Mouse (Mus musculus) cerebellum, adult 8-10 months (tissue): ENCODE measurements around the gene Abca1.

ENCODE experiments used
- DNase-seq: peaks from one replicate; pipeline ENCODE4 v3.0.0; 2022

Gene Abca1

GRCm38 (mm10) chr4:53081851-53082250 is 77.8 kb downstream of the Abca1 start:
- DNase-seq: no peak

- no peak for DNase-seq
These were observed 79.4 kb downstream of the Abca1 start for GRCm38 (mm10) chr4:53080290-53080689.

GRCm38 (mm10) chr4:53078793-53079310 is 80.8 kb downstream of the Abca1 start:
- no peak for DNase-seq

GRCm38 (mm10) chr4:53076788-53077350 is 82.8 kb downstream of the Abca1 start:
- DNase-seq: no peak

- no peak for DNase-seq
These were observed 86.7 kb downstream of the Abca1 start for GRCm38 (mm10) chr4:53073025-53073424.

GRCm38 (mm10) chr4:53062301-53063008 is 97.2 kb downstream of the Abca1 start:
- DNase-seq: peak; percentile 13

- no peak for DNase-seq
These were observed 113.3 kb downstream of the Abca1 start for GRCm38 (mm10) chr4:53046238-53047022.

GRCm38 (mm10) chr4:53045807-53046206 is 113.9 kb downstream of the Abca1 start:
- DNase-seq: no peak

- DNase-seq: no peak
These were observed 115.9 kb downstream of the Abca1 start for GRCm38 (mm10) chr4:53043819-53044218.

GRCm38 (mm10) chr4:53030326-53030948 is 129.3 kb downstream of the Abca1 start:
- DNase-seq: no peak

GRCm38 (mm10) chr4:53027811-53028210 is 131.9 kb downstream of the Abca1 start:
- DNase-seq: no peak

- no peak for DNase-seq
These were observed 135.3 kb downstream of the Abca1 start for GRCm38 (mm10) chr4:53024397-53024796.

GRCm38 (mm10) chr4:53023189-53023925 is 136.3 kb downstream of the Abca1 start:
- no peak for DNase-seq

- no peak for DNase-seq
These were observed 141.3 kb downstream of the Abca1 start for GRCm38 (mm10) chr4:53018392-53018791.

GRCm38 (mm10) chr4:53015024-53015423 is 144.7 kb downstream of the Abca1 start:
- DNase-seq: no peak

- no peak for DNase-seq
These were observed 145.3 kb downstream of the Abca1 start for GRCm38 (mm10) chr4:53014421-53014820.

- peak; percentile 93 for DNase-seq
These were observed 147.8 kb downstream of the Abca1 start, which contains the start of gene Nipsnap3b for GRCm38 (mm10) chr4:53011732-53012361. Gene Nipsnap3b (plus strand): TSS chr4:53011880.

- no peak for DNase-seq
These were observed 149.8 kb downstream of the Abca1 start for GRCm38 (mm10) chr4:53009871-53010270.

- DNase-seq: no peak
These were observed 150.5 kb downstream of the Abca1 start for GRCm38 (mm10) chr4:53009183-53009582.

- no peak for DNase-seq
These were observed 159.5 kb downstream of the Abca1 start for GRCm38 (mm10) chr4:53000154-53000553.

GRCm38 (mm10) chr4:52999449-52999848 is 160.2 kb downstream of the Abca1 start:
- DNase-seq: no peak

- no peak for DNase-seq
These were observed 170.4 kb downstream of the Abca1 start, which contains the start of gene Nipsnap3a for GRCm38 (mm10) chr4:52989248-52989647. Gene Nipsnap3a (plus strand): TSS chr4:52989272.
